Mouse (Mus musculus): ENCODE results near the gene Lgi2.

Lgi2 gene

GRCm38 (mm10) chr5:52565813-52566531, at the start of gene Lgi2:
Gene Lgi2, minus strand, starts transcription at chr5:52566462.
- DNase-seq (ENCODE audit: low read depth, low spot score), result peak; percentile 49

- peak; percentile 44 for DNase-seq (ENCODE audit: low read depth, low spot score)
These were observed 49.2 kb upstream of the Lgi2 start for GRCm38 (mm10) chr5:52615421-52615820.

GRCm38 (mm10) chr5:52614686-52615085, 48.4 kb upstream of the Lgi2 start:
- DNase-seq (ENCODE audit: low read depth, low spot score), result no peak

GRCm38 (mm10) chr5:52612776-52613175, 46.5 kb upstream of the Lgi2 start:
- DNase-seq (ENCODE audit: low read depth, low spot score), result no peak

GRCm38 (mm10) chr5:52611315-52611895, 45.1 kb upstream of the Lgi2 start:
- no peak for DNase-seq (ENCODE audit: low read depth, low spot score)

GRCm38 (mm10) chr5:52610306-52610705, 44.0 kb upstream of the Lgi2 start:
- peak; percentile 22 for DNase-seq (ENCODE audit: low read depth, low spot score)

GRCm38 (mm10) chr5:52609672-52610071, 43.4 kb upstream of the Lgi2 start:
- DNase-seq (ENCODE audit: low read depth, low spot score), result peak; percentile 20

GRCm38 (mm10) chr5:52604582-52605041, 38.4 kb upstream of the Lgi2 start:
- DNase-seq (ENCODE audit: low read depth, low spot score), result no peak

- peak; percentile 33 for DNase-seq (ENCODE audit: low read depth, low spot score)
These were observed 24.4 kb upstream of the Lgi2 start for GRCm38 (mm10) chr5:52590612-52591011.

GRCm38 (mm10) chr5:52588650-52589049, 22.4 kb upstream of the Lgi2 start:
- no peak for DNase-seq (ENCODE audit: low read depth, low spot score)

- DNase-seq (ENCODE audit: low read depth, low spot score), result no peak
These were observed 21.1 kb upstream of the Lgi2 start for GRCm38 (mm10) chr5:52587291-52587733.

- no peak for DNase-seq (ENCODE audit: low read depth, low spot score)
These were observed 6.3 kb upstream of the Lgi2 start for GRCm38 (mm10) chr5:52572572-52572971.

GRCm38 (mm10) chr5:52570746-52571145, 4.5 kb upstream of the Lgi2 start:
- no peak for DNase-seq (ENCODE audit: low read depth, low spot score)

- DNase-seq (ENCODE audit: low read depth, low spot score), result no peak
These were observed 949 bp downstream of the Lgi2 start for GRCm38 (mm10) chr5:52565214-52565812.

- no peak for DNase-seq (ENCODE audit: low read depth, low spot score)
These were observed 1.9 kb downstream of the Lgi2 start for GRCm38 (mm10) chr5:52564351-52564750.

GRCm38 (mm10) chr5:52560240-52560639, 6.0 kb downstream of the Lgi2 start:
- DNase-seq (ENCODE audit: low read depth, low spot score), result peak; percentile 66

- DNase-seq (ENCODE audit: low read depth, low spot score), result no peak
These were observed 10.7 kb downstream of the Lgi2 start for GRCm38 (mm10) chr5:52555526-52555925.

GRCm38 (mm10) chr5:52551318-52551632, 15.0 kb downstream of the Lgi2 start:
- DNase-seq (ENCODE audit: low read depth, low spot score), result peak; percentile 39

GRCm38 (mm10) chr5:52550613-52551317, 15.5 kb downstream of the Lgi2 start:
- DNase-seq (ENCODE audit: low read depth, low spot score), result no peak

- DNase-seq (ENCODE audit: low read depth, low spot score), result no peak
These were observed 19.3 kb downstream of the Lgi2 start for GRCm38 (mm10) chr5:52546950-52547349.

- no peak for DNase-seq (ENCODE audit: low read depth, low spot score)
These were observed 22.5 kb downstream of the Lgi2 start for GRCm38 (mm10) chr5:52543770-52544169.

- no peak for DNase-seq (ENCODE audit: low read depth, low spot score)
These were observed 26.1 kb downstream of the Lgi2 start for GRCm38 (mm10) chr5:52540186-52540585.

Data from brain, adult 2 months (tissue).